Mouse (Mus musculus): ENCODE data around the gene Iqck. TPM values are rescaled to one million over a fixed set of nuclear protein-coding genes. Genes with fewer than 3 reads are reported as not detected.
A peak's percentile ranks its signal among the peaks of the same experiment; 100 is the strongest.

The Iqck gene
- polyA plus RNA-seq, 1 experiment = 0.62 TPM

- 81% methylated on average over 10 of the region's 10 CpGs for WGBS
- no peak for DNase-seq (ENCODE audit: low read depth, low spot score)
Measured at GRCm38 (mm10) chr7:118977167-118977543, 121.6 kb downstream of the Iqck start.

DNA sequence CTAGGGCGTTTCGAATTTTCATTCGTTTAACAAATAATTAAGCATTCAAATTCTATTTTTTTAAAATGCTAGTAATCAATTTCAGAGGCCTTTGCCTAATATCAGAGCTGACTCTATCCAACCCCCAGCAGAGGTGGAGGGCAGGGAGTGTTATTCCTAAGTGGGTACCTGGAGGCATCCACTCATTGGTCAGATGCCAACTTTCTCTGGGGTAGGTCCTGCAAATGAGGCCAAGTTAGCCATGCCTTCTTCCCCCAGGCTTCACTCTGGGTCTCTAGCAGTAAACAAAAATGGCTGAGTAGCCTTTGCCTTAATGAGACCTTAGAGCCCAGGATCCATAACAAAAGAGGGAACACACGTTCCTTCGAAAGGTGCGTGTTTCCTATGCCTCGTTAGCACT is 123.6 kb downstream of the Iqck start:
- no peak for DNase-seq (ENCODE audit: low read depth, low spot score)
- 95% methylated on average over 7 of the region's 7 CpGs for WGBS

- no peak for DNase-seq (ENCODE audit: low read depth, low spot score)
- 92% methylated on average over 9 of the region's 9 CpGs for WGBS
Measured at GRCm38 (mm10) chr7:118979708-118980107, 124.2 kb downstream of the Iqck start.

DNA sequence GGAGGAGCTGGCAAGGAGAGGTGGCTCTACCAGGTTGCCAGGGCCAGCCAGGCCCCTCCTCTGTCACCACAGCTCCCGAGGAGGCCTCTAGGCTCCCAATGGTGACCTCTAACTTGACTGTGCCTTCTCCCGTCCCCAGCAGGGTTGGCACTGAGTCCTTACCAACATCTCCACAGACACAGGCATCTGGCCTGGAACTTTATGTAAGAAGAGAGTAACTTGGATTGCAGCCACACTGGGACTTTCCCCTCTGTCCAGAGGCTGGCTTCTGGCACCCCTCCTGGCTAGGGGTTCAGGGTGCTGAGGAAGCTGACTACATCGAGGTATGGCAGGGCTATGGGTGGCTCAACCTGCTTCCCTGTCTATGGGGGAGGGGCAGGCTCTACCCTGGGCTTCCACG is 125.8 kb downstream of the Iqck start:
- WGBS = 36% methylated on average over 4 of the region's 4 CpGs
- DNase-seq (ENCODE audit: low read depth, low spot score) = no peak

- no peak for DNase-seq (ENCODE audit: low read depth, low spot score)
- WGBS = 84% methylated on average over 5 of the region's 5 CpGs
Measured at GRCm38 (mm10) chr7:118981831-118982230, 126.3 kb downstream of the Iqck start.

- DNase-seq (ENCODE audit: low read depth, low spot score) = no peak
- 58% methylated on average over 4 of the region's 4 CpGs for WGBS
Measured at GRCm38 (mm10) chr7:118982586-118982985, 127.0 kb downstream of the Iqck start.

DNA sequence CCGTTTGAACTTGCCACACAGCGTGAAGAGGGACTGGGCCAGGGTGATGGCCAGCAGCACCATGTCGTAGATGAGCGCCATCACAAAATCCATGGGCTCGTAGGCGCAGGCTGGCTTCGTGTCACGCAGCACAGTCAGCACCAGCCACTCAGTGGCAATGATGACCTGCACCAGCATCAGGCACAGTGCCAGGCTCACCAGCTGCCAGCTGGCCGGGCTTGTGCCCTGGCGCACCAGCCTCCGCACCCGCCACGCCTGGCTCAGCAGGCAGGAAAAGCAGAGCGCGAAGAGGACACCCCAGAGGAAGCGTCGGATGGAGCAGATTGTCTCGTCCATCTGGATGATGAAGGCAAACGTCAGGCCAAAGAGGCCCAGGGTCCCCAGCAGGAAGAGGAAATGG is 128.4 kb downstream of the Iqck start:
- WGBS = 80% methylated on average over 19 of the region's 19 CpGs
- DNase-seq (ENCODE audit: low read depth, low spot score) = no peak

DNA sequence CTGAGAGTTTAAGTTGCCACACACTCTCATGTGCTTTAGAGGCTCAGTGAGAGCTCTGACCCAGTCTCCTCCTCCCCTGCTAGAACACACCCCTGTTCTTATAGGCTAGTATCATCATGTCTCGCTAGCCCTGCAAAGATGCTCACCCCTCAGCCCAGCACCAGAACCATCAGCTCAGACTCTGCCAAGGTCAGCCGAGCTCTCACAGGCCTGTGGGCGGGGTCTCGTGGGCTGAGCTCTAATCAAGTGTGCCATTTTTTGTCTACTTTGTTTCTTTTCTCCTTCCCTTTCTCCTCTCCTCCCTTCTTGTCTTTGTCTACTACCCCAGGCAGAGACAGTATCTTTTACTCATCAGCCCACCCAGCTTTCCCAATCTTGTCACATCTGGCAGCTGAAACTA is 130.2 kb downstream of the Iqck start:
- DNase-seq (ENCODE audit: low read depth, low spot score) = no peak
- WGBS = 68% methylated on average over 4 of the region's 4 CpGs

DNA sequence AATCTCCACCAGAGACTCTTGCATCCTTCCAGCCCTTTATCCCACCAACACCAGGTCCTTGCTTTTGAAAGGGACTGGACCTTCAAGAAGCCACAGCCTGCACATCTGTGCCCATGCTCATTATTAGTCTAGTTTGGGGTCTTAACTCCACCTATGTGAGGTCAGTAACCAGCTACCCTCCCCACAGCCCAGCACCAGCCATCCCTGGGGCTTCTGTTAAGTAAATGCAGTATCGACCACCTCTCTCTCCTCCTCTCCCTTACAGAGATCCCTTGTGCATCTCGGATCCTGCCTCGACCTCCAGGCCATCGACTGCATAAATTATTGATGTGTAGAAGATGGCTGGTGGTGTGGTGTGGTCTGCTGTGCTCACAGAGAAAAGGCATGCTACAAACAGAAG is 130.8 kb downstream of the Iqck start:
- WGBS = 76% methylated on average over 4 of the region's 4 CpGs
- no peak for DNase-seq (ENCODE audit: low read depth, low spot score)

DNA sequence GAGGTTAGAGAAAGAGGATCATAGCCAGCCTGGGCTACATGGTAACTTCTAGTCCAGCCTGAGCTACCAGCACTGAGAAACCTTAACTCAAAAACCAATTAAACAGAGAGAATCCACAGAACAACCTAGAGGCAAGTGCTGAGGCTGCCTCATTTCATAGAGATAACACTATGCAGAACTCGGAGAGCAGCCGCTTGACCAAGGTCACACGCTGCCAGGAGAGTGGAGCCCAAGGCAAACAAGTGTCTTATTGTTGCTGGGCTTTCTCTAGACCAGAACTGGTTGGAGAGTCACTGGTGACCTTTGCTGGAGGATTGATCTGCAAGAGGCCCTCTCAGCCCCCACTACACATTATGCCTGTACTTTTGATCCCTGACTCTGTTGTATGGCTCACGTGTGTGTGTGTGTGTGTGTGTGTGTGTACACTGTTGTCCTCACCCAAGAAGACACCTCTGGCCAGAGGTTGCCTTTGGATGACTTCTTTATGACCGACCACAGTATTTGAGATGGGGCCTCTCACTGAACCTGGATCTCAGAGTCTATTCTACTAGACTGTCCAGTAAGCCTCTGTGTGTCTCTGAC is 133.8 kb downstream of the Iqck start:
- 64% methylated on average over 5 of the region's 5 CpGs for WGBS

GRCm38 (mm10) chr7:118990282-118990681 is 134.7 kb downstream of the Iqck start:
- no peak for DNase-seq (ENCODE audit: low read depth, low spot score)
- 87% methylated on average over 6 of the region's 6 CpGs for WGBS

More for the DNA sequence above, 133.8 kb downstream of the Iqck start:
- DNase-seq (ENCODE audit: low read depth, low spot score) = no peak

- 64% methylated on average over 4 of the region's 4 CpGs for WGBS
- DNase-seq (ENCODE audit: low read depth, low spot score) = no peak
Measured at GRCm38 (mm10) chr7:118991341-118991884, 135.9 kb downstream of the Iqck start.

GRCm38 (mm10) chr7:118992080-118992560 is 136.6 kb downstream of the Iqck start:
- WGBS = 57% methylated on average over 6 of the region's 6 CpGs
- DNase-seq (ENCODE audit: low read depth, low spot score) = no peak

DNA sequence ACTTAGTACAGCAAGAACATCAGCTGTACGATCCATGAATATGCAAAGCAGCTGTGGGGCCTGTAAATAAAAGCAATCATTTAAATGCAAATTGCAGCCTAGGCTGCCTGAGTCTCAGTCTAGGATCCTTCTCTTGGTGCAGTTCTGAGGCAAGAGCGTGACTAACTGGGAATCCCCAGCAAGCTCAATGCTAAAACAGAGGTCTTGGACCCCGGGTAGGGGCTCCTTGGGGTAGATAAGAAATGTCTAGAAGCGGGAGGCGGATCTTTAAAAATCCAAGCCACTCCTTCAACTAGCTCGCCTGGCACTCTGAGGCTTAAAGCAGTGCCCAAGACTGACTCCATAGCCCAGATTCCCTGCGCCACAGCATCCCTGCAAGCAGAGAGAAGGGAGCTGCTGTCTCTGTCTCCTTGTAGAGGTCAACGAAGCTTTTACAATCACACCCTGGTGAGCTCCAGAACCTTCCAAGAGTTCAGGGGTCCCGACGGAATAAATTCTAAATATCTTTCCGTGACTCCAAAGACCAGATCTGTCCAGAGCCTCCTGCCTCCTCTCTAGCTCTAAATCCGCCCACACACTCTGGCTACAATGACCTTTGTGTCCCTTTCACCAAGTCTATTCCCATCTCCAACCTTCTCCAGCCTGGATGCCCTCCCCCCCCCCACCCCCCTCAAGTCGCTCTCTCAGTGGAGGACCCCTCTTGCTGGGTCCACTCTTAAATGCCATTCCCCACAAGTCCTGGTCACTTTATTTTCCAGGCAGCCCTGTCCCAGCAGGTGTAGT is 137.3 kb downstream of the Iqck start:
- no peak for DNase-seq (ENCODE audit: low read depth, low spot score)
- 69% methylated on average over 13 of the region's 13 CpGs for WGBS

- 22% methylated on average over 26 of the region's 26 CpGs for WGBS
Measured at GRCm38 (mm10) chr7:118993597-118994230, 138.2 kb downstream of the Iqck start.

GRCm38 (mm10) chr7:118994231-118994842 is 138.8 kb downstream of the Iqck start:
- WGBS = 6% methylated on average over 21 of the region's 21 CpGs
- no peak for DNase-seq (ENCODE audit: low read depth, low spot score)

More at GRCm38 (mm10) chr7:118993597-118994230, 138.2 kb downstream of the Iqck start:
- no peak for DNase-seq (ENCODE audit: low read depth, low spot score)

DNA sequence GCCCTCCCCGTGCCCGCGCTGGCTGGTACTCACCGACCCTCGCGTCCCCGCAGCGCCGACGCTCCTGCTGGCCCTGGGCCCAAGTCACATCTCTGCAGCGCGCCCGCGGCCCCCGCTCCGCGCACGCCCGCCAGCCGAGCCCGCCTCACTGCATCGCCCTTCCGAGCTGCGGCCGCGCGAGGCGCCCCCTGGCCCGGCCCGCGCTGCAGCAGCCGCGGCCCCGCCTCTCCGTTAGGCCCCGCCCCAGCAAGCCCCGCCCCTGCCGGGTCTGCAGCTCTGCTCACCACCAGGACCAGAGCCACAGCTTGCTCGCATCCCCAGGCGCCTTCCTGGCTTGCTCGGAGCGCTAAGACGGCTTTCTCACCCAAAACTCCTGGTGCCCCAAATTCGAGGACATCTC is 139.5 kb downstream of the Iqck start, which contains the start of gene Gprc5b:
Gene Gprc5b (minus strand): TSS at position 205 of the 400 bp plus-strand sequence.
- 2% methylated on average over 43 of the region's 44 CpGs for WGBS
- no peak for DNase-seq (ENCODE audit: low read depth, low spot score)

GRCm38 (mm10) chr7:118995671-118996070 is 140.1 kb downstream of the Iqck start:
- DNase-seq (ENCODE audit: low read depth, low spot score) = no peak
- 15% methylated on average over 14 of the region's 14 CpGs for WGBS

DNA sequence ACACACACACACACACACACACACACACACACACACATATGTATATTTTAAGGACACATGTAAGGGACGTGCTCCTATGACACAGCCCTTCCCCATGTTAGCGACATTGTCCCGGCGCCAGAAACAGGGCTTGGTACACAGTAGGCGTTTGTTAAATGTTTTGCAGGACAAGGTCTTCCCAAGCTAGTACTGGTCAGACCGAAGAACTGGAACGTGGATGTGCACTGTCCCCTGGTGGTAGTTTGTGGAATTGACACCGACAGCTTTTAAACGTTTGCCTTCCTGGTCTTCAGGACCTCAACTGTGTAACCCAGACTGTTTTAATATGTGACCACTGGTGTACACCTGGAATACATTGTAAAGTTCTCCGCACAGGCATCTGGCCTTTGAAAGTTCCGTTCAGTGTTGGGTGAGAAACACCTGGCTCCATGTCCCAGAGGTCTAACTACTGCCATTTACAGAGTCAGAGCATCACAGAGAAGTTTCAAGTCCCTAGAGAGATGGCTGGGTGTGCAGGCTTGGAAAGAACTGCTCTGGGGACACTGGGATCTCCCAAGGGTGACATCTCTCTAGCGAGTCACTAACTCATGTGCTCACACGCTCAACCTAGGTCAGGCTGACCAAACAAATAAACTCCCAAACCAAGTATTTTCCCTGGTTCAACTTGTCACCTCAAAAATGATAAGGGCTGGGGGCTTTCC is 140.7 kb downstream of the Iqck start:
- peak; percentile 45 for DNase-seq (ENCODE audit: low read depth, low spot score)

More for the DNA sequence above, 140.7 kb downstream of the Iqck start:
- WGBS = 8% methylated on average over 13 of the region's 13 CpGs

All from large intestine, adult 2 months (tissue).